In genomic region chr9:115858848-115859247, GRCm38 (mm10) we compare ENCODE assay signal across 10 mouse cellular contexts. TPM values are rescaled to one million over a fixed set of nuclear protein-coding genes. Genes with fewer than 3 reads are reported as not detected.
DNase-seq lines count a peak whose midpoint lies in the region; ATAC-seq and TF ChIP-seq lines count a peak whose summit lies in the region.
"Had no signal": no experiment of that assay in that cellular context is flagged by ENCODE, and none has a peak within 500 bp of the region (broad histone marks: within the 10 kb centered on the region; RNA-seq: fewer than 3 reads in every experiment).

No protein-coding gene starts in this region.

- 32% methylated on average over 3 of the region's 3 CpGs for WGBS in heart, embryonic 12.5 days
- whole genome bisulfite sequencing in lung, embryonic 14.5 days: 71% methylated on average over 3 of the region's 3 CpGs
- WGBS in stomach, postnatal 0 days: 77% methylated on average over 3 of the region's 3 CpGs

- no peak for DNase-seq in heart, adult 18-20 months
- peak; percentile 23 for DNase-seq in lung, embryonic 14.5 days
- DNase-seq in lung, postnatal 25 days (ENCODE audit: low spot score): no peak
- DNase-seq in brain, embryonic 14.5 days (ENCODE audit: low read depth): no peak
- DNase-seq in stomach, postnatal 0 days (ENCODE audit: low spot score): no peak
- no peak for DNase-seq in cerebellum, adult 11-12 months
- DNase-seq in urinary bladder, postnatal 14 days (ENCODE audit: low spot score): no peak
- DNase-seq: cerebellum, postnatal 36 days; gastrocnemius, postnatal 36 days had no signal

- peak; percentile 42; the same call in 1 of the 2 replicates for ATAC-seq in heart, embryonic 12.5 days (ENCODE audit: insufficient number of reproducible peaks, low FRiP score)
- no peak for ATAC-seq in lung, embryonic 14.5 days (ENCODE audit: insufficient read depth)
- ATAC-seq in stomach, postnatal 0 days (ENCODE audit: low FRiP score, low TSS enrichment): no peak

- peaks cover 7% of the 10 kb centered on the region for H3K9me3 ChIP-seq in heart, embryonic 12.5 days (replicated peaks)
- no peaks in the 10 kb centered on the region for H3K9me3 ChIP-seq in lung, embryonic 14.5 days (ENCODE audit: low read depth, low read length)
- H3K9me3 ChIP-seq in stomach, postnatal 0 days (ENCODE audit: control insufficient read depth, low read length): no peaks in the 10 kb centered on the region

- no peak overlapping the region for H3K4me2 ChIP-seq in heart, embryonic 12.5 days
- H3K4me2 ChIP-seq in lung, embryonic 14.5 days: no peak overlapping the region
- no peak overlapping the region for H3K4me2 ChIP-seq in stomach, postnatal 0 days (replicated peaks; ENCODE audit: low read depth)

- H3K27me3 ChIP-seq in heart, embryonic 12.5 days (replicated peaks): no peaks in the 10 kb centered on the region
- no peaks in the 10 kb centered on the region for H3K27me3 ChIP-seq in lung, embryonic 14.5 days (ENCODE audit: insufficient read depth, low read length)
- no peaks in the 10 kb centered on the region for H3K27me3 ChIP-seq in stomach, postnatal 0 days (ENCODE audit: control insufficient read depth, insufficient read depth, low read length)

- H3K4me1 ChIP-seq in heart, embryonic 12.5 days (replicated peaks): 0 out of 2 replicates have a peak, but pooled peaks cover 3% of the 10 kb centered on the region
- no peaks in the 10 kb centered on the region for H3K4me1 ChIP-seq in lung, embryonic 14.5 days (ENCODE audit: insufficient read depth)
- H3K4me1 ChIP-seq in stomach, postnatal 0 days (replicated peaks; ENCODE audit: control insufficient read depth, insufficient read depth): no peaks in the 10 kb centered on the region

- H3K9ac ChIP-seq in heart, embryonic 12.5 days: no peak overlapping the region
- no peak overlapping the region for H3K9ac ChIP-seq in lung, embryonic 14.5 days
- H3K9ac ChIP-seq in stomach, postnatal 0 days (ENCODE audit: low read length): no peak overlapping the region

- peak; percentile 62 for TF ChIP-seq CTCF in lung, embryonic 14.5 days (IDR thresholded peaks at IDR 0.05; ENCODE audit: low read depth)
- peak; percentile 38; the same call in 1 of the 2 replicates for TF ChIP-seq CTCF in brain, embryonic 14.5 days (IDR thresholded peaks at IDR 0.05; ENCODE audit: borderline replicate concordance, extremely low read depth, insufficient read depth, insufficient read length)
- peak; percentile 62 for TF ChIP-seq CTCF in stomach, postnatal 0 days (IDR thresholded peaks at IDR 0.05; ENCODE audit: low read depth)

- H3K27ac ChIP-seq in heart, embryonic 12.5 days (ENCODE audit: poor library complexity, severe bottlenecking): no peak overlapping the region
- H3K27ac ChIP-seq in lung, embryonic 14.5 days (ENCODE audit: low read depth): no peak overlapping the region
- H3K27ac ChIP-seq in stomach, postnatal 0 days (replicated peaks): no peak overlapping the region

- H3K4me3 ChIP-seq in heart, embryonic 12.5 days: no peak overlapping the region
- H3K4me3 ChIP-seq in lung, embryonic 14.5 days (ENCODE audit: low read depth, low read length): no peak overlapping the region
- no peak overlapping the region for H3K4me3 ChIP-seq in stomach, postnatal 0 days (ENCODE audit: low read depth, low read length)

- no peak for TF ChIP-seq EP300 in stomach, postnatal 0 days (optimal IDR thresholded peaks at IDR 0.05)

- no peak for TF ChIP-seq POLR2A in brain, embryonic 14.5 days (IDR thresholded peaks at IDR 0.05; ENCODE audit: borderline replicate concordance, extremely low read depth, insufficient read depth, insufficient read length, poor library complexity, severe bottlenecking)

- H3K36me3 ChIP-seq in heart, embryonic 12.5 days: no peaks in the 10 kb centered on the region
- H3K36me3 ChIP-seq in lung, embryonic 14.5 days (ENCODE audit: insufficient read depth): no peaks in the 10 kb centered on the region
- no peaks in the 10 kb centered on the region for H3K36me3 ChIP-seq in stomach, postnatal 0 days (ENCODE audit: control insufficient read depth, insufficient read depth, low read length)

RNA-seq across cellular contexts. Expression of gene Gadl1, which starts 50.4 kb away (rescaled TPM):
- polyA plus RNA-seq in heart, embryonic 12.5 days (2016; fragmentation: Nextera tagmentation; extraction: Ambion mirVana): 0.45 and 0.46 TPM in 2 replicates
- total RNA-seq in heart, adult 18-20 months (2021): not detected
- 0.45 and 0.54 TPM in 2 replicates for polyA plus RNA-seq in lung, embryonic 14.5 days (2014; fragmentation: Nextera tagmentation; extraction: Ambion mirVana)
- 0.04 and 0.05 TPM in 2 replicates for polyA plus RNA-seq in brain, embryonic 14.5 days (2012; rRNA removed)
- 0.45 and 0.57 TPM in 2 replicates for polyA plus RNA-seq in stomach, postnatal 0 days (2015; fragmentation: Nextera tagmentation; extraction: Ambion mirVana)
